Mouse (Mus musculus): ENCODE results near the gene Maml3. TPM values are rescaled to one million over a fixed set of nuclear protein-coding genes. Genes with fewer than 3 reads are reported as not detected.

The Maml3 gene
- polyA plus RNA-seq, 1 experiment from 2014 or later: 6.5 TPM

DNA sequence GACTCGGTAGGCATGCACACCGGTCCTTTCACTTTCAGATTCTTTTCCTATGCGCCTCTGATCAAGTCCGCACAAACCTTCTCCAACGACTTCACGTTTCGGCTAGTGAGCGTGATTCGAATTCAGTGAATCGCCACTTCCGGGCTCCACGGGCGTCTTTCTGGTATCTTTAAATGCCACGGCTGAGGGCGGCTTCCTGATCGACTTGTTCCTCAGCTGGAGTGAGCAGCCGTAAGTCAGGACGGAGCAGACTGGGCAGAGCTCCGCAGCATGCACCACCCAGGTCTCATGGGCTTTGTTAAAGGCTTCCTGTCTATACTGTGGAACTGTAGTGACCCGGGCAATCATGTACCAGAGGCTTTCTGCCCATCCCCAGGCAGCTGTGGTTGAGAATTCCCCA lies 468.2 kb downstream of the Maml3 start:
- no peak overlapping the region for H3K9ac ChIP-seq (ENCODE audit: low read length)
- ATAC-seq (replicated peaks; ENCODE audit: low FRiP score, low TSS enrichment, low read depth) (no peak), DNase-seq (ENCODE audit: low spot score) (no peak)
- H3K9me3 ChIP-seq (ENCODE audit: control insufficient read depth, low read length): no peaks in the 10 kb centered on the region
- no peak overlapping the region for H3K27ac ChIP-seq (ENCODE audit: low read depth)
- no peaks in the 10 kb centered on the region for H3K27me3 ChIP-seq (replicated peaks; ENCODE audit: control insufficient read depth, insufficient read depth, low read length)
- WGBS: 89% methylated on average over 20 of the region's 20 CpGs
- H3K4me3 ChIP-seq (ENCODE audit: low read depth, low read length): no peak overlapping the region
- no peaks in the 10 kb centered on the region for H3K36me3 ChIP-seq (ENCODE audit: control insufficient read depth, insufficient read depth, low read length)
- H3K4me1 ChIP-seq (replicated peaks; ENCODE audit: control insufficient read depth, insufficient read depth, low read length): no peaks in the 10 kb centered on the region
- no peak overlapping the region for H3K4me2 ChIP-seq (ENCODE audit: low read length)

DNA sequence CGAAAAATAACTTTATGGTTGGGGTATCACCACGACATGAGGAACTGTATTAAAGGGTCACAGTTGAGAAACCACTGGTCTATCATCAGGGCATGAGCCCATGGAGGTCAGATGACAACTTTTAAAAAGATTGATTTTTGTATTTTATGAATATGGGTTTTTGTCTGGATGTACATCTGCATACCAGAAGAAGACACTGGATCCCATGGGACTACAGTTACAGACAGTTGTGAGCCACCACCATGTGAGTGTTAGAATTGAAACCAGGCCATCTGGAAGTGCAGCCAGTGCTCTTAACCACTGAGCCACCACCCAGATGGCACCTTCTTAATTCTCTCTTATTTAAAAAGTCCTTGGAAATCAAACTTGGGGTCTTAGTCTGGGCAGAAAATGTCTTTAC lies 468.9 kb downstream of the Maml3 start:
- 87% methylated on average over 2 of the region's 2 CpGs for WGBS
- Histone ChIP-seq H3K4me1 (replicated peaks; ENCODE audit: control insufficient read depth, insufficient read depth, low read length) (no peaks in the 10 kb centered on the region), H3K9me3 (ENCODE audit: control insufficient read depth, low read length) (no peaks in the 10 kb centered on the region; the same call in 1 of the 2 replicates), H3K36me3 (ENCODE audit: control insufficient read depth, insufficient read depth, low read length) (no peaks in the 10 kb centered on the region), H3K27ac (ENCODE audit: low read depth) (no peak overlapping the region), H3K9ac (ENCODE audit: low read length) (no peak overlapping the region), H3K27me3 (replicated peaks; ENCODE audit: control insufficient read depth, insufficient read depth, low read length) (no peaks in the 10 kb centered on the region), H3K4me2 (ENCODE audit: low read length) (no peak overlapping the region), H3K4me3 (ENCODE audit: low read depth, low read length) (no peak overlapping the region)
- no peak for ATAC-seq (replicated peaks; ENCODE audit: low FRiP score, low TSS enrichment, low read depth)
- no peak for DNase-seq (ENCODE audit: low spot score)

Other genes with a start within 250 kb of the Maml3 start
- 7.5 and 8.2 TPM in 2 replicates for gene Foxo1, start 163.3 kb upstream of the Maml3 start, polyA plus RNA-seq (2014; fragmentation: Nextera tagmentation; extraction: Ambion mirVana)

Measured in intestine, embryonic 14.5 days (tissue).